Mouse (Mus musculus): ENCODE measurements around the gene Ptprj. TPM values are rescaled to one million over a fixed set of nuclear protein-coding genes. Genes with fewer than 3 reads are reported as not detected.
A peak's percentile ranks its signal among the peaks of the same experiment; 100 is the strongest.
"Not testable (repeated sequence)": the region's sequence is repeated elsewhere in the genome, so short reads cannot be mapped to it uniquely, and the experiment has no call there.

Ptprj gene
- polyA plus RNA-seq, 1 experiment from 2014 or later: 5.4 TPM

DNA sequence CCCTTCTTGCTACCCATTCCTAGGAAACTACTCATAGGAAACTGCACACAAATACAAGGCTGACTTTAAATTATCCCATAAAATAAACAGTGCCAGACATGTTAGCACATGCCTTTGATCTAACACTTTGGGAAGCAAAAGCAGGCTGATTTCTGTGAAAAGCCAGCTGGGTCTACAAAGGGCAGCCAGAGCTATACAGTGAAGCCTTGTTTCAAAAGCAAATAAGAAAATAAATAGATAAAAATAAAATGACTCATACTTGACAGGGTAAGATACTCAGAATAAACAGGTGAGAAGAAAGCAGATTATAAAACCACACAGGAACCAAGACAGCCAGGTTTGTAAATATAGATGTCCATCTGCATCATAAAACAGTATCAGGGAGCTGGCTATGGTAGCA lies 118.2 kb downstream of the Ptprj start:
- Histone ChIP-seq H3K36me3 (ENCODE audit: control insufficient read depth, insufficient read depth, low read length) (peaks cover 21% of the 10 kb centered on the region), H3K27me3 (ENCODE audit: control insufficient read depth, insufficient read depth, low read depth, low read length) (no peaks in the 10 kb centered on the region), H3K4me1 (ENCODE audit: control insufficient read depth, insufficient read depth, low read length) (no peaks in the 10 kb centered on the region), H3K27ac (ENCODE audit: low read length) (no peak overlapping the region), H3K4me2 (ENCODE audit: low read length) (no peak overlapping the region), H3K9me3 (replicated peaks; ENCODE audit: control insufficient read depth, low read length, poor library complexity, severe bottlenecking) (no peaks in the 10 kb centered on the region), H3K4me3 (ENCODE audit: low read depth, low read length) (no peak overlapping the region), H3K9ac (ENCODE audit: low read depth, low read length) (no peak overlapping the region)
- no peak for ATAC-seq

DNA sequence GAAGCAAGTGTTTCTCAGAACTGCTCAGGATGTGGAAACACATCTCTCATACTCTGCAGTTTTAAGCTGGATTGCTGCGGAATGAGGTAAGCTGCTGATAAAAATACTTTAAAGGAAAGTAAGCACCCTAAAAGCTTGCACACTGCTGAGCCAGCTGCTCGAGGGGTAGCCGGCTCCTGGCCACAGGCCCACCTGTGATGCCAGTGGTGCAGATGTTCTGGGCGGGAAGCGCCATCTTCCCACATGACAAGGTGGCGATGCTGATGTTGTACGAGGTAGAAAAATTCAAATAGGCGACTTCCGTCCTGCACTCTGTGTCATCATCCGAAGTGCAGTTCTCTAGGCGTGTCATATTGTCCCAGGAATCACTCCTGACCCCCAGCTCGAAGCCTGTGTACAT lies 122.5 kb downstream of the Ptprj start:
- H3K9ac ChIP-seq (ENCODE audit: low read depth, low read length): no peak overlapping the region
- H3K27ac ChIP-seq (ENCODE audit: low read length): no peak overlapping the region
- no peaks in the 10 kb centered on the region for H3K27me3 ChIP-seq (ENCODE audit: control insufficient read depth, insufficient read depth, low read depth, low read length)
- peaks cover 28% of the 10 kb centered on the region for H3K36me3 ChIP-seq (ENCODE audit: control insufficient read depth, insufficient read depth, low read length)
- 91% methylated on average over 12 of the region's 12 CpGs for WGBS
- H3K4me2 ChIP-seq (ENCODE audit: low read length): no peak overlapping the region
- no peaks in the 10 kb centered on the region for H3K4me1 ChIP-seq (ENCODE audit: control insufficient read depth, insufficient read depth, low read length)
- H3K9me3 ChIP-seq (replicated peaks; ENCODE audit: control insufficient read depth, low read length, poor library complexity, severe bottlenecking): no peaks in the 10 kb centered on the region
- no peak overlapping the region for H3K4me3 ChIP-seq (ENCODE audit: low read depth, low read length)
- ATAC-seq: no peak

DNA sequence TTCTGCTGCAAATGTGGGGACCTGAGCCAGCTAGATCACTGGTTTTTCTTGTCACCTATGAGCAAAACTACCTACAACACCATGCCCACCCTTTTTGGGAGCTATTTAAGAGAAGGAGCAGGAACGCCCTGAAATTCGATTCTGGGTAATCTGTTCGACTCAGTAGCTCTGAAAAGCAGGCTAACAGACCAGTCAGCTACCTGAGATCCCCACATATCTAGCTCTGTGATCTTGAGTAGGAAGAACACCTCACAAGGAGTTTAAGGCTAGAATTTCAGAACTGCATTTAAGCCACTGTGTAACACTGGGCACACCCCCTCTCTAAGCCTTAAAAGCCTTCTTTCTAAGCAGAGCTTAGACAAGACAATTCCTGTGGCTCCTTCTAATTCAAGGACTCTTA lies 128.1 kb downstream of the Ptprj start:
- Histone ChIP-seq H3K4me3 (ENCODE audit: low read depth, low read length) (no peak overlapping the region), H3K4me2 (ENCODE audit: low read length) (no peak overlapping the region), H3K9ac (ENCODE audit: low read depth, low read length) (no peak overlapping the region), H3K27me3 (ENCODE audit: control insufficient read depth, insufficient read depth, low read depth, low read length) (no peaks in the 10 kb centered on the region), H3K27ac (ENCODE audit: low read length) (no peak overlapping the region), H3K36me3 (ENCODE audit: control insufficient read depth, insufficient read depth, low read length) (peaks cover 15% of the 10 kb centered on the region), H3K9me3 (replicated peaks; ENCODE audit: control insufficient read depth, low read length, poor library complexity, severe bottlenecking) (no peaks in the 10 kb centered on the region), H3K4me1 (ENCODE audit: control insufficient read depth, insufficient read depth, low read length) (no peaks in the 10 kb centered on the region)
- 78% methylated on average over 3 of the region's 3 CpGs for WGBS
- no peak for ATAC-seq

DNA sequence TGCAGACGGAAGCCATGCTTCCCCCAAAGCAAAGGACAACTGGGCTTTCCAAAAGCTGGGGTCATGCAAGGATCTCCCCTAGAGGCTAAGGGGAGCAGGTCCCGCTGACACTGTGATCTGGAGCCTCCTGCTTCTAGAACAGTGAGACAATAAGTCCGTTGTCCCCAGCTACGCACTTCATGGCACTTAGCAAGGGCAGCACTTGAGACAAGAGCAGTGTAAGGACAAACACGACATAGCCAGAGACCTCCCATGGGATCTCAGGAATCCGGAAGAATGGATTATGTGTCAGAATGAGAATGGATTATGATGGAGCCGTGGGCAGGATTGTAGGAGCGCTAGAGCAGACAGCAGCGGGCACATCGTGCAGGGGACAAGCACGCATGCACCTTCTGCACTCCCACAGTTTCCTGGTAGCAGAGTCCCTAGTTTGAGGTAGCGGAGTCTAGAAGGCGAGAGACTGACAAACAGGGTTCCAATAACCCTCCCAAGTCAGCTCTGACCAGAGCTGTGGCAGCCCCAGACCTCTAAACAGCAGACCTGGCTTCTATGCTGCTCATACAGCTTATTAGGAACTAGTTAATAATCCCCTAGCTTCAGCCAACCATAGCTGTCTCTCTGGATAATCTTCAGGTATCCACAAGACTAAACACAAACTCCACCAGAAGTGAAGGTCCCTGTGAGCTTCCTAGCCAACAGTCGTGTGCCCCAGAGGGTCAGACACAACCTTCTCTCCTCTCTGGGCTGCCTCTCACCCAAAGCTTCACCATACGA lies 131.3 kb downstream of the Ptprj start:
- Histone ChIP-seq H3K36me3 (ENCODE audit: control insufficient read depth, insufficient read depth, low read length) (peaks cover 8% of the 10 kb centered on the region), H3K27me3 (ENCODE audit: control insufficient read depth, insufficient read depth, low read depth, low read length) (no peaks in the 10 kb centered on the region), H3K27ac (ENCODE audit: low read length) (no peak overlapping the region), H3K4me2 (ENCODE audit: low read length) (no peak overlapping the region), H3K9ac (ENCODE audit: low read depth, low read length) (no peak overlapping the region), H3K9me3 (replicated peaks; ENCODE audit: control insufficient read depth, low read length, poor library complexity, severe bottlenecking) (no peaks in the 10 kb centered on the region), H3K4me1 (ENCODE audit: control insufficient read depth, insufficient read depth, low read length) (no peaks in the 10 kb centered on the region), H3K4me3 (ENCODE audit: low read depth, low read length) (no peak overlapping the region)
- ATAC-seq: no peak
- WGBS: 88% methylated on average over 15 of the region's 15 CpGs

DNA sequence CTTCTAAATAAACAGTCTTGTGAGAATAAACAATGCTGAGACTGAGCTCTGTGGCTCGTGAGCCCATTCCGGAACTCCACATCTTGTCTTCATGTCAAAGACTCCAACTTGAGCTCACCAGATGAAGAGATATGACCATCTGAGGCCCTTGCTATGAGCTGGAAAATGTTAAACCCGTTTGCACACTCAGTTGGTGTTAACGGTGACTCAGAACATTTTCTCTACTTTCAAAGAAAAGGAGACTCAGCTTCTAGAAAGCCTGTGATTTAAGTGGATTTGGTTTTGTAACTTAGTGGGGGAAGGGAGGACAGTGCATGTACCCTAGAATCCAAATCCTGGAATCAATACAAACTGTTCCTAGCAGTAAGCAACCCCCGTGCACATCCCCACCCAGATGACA lies 136.6 kb downstream of the Ptprj start:
- no peaks in the 10 kb centered on the region for H3K36me3 ChIP-seq (ENCODE audit: control insufficient read depth, insufficient read depth, low read length)
- 86% methylated on average over 5 of the region's 5 CpGs for WGBS
- H3K27ac ChIP-seq (ENCODE audit: low read length): no peak overlapping the region
- H3K4me2 ChIP-seq (ENCODE audit: low read length): no peak overlapping the region
- H3K4me3 ChIP-seq (ENCODE audit: low read depth, low read length): no peak overlapping the region
- no peaks in the 10 kb centered on the region for H3K9me3 ChIP-seq (replicated peaks; ENCODE audit: control insufficient read depth, low read length, poor library complexity, severe bottlenecking)
- H3K4me1 ChIP-seq (ENCODE audit: control insufficient read depth, insufficient read depth, low read length): no peaks in the 10 kb centered on the region
- H3K27me3 ChIP-seq (ENCODE audit: control insufficient read depth, insufficient read depth, low read depth, low read length): no peaks in the 10 kb centered on the region
- no peak for ATAC-seq
- no peak overlapping the region for H3K9ac ChIP-seq (ENCODE audit: low read depth, low read length)

DNA sequence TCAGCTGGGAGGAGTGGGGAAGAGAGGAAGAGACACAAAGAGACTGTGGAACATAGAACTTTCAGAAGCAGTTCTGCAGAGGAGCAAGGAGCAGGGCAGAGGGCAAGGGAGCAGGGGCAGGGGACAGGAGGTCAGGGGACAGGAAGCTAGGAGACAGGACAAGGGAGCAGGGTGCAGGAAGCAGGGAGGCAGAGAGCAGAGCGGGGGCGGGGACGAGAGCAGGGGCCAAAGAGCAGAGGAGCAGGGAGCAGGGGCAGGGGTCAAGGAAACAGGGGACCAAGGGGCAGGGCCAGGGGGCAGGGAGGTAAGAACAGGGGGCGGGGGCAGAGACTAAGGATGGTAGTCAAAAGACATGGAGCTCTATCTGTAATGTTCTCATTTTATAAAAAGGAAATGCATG lies 138.6 kb downstream of the Ptprj start:
- not testable (repeated sequence) for H3K9me3 ChIP-seq (replicated peaks; ENCODE audit: control insufficient read depth, low read length, poor library complexity, severe bottlenecking); H3K27ac ChIP-seq (ENCODE audit: low read length); H3K9ac ChIP-seq (ENCODE audit: low read depth, low read length); H3K4me1 ChIP-seq (ENCODE audit: control insufficient read depth, insufficient read depth, low read length); H3K4me3 ChIP-seq (ENCODE audit: low read depth, low read length); H3K27me3 ChIP-seq (ENCODE audit: control insufficient read depth, insufficient read depth, low read depth, low read length); H3K4me2 ChIP-seq (ENCODE audit: low read length); ATAC-seq; H3K36me3 ChIP-seq (ENCODE audit: control insufficient read depth, insufficient read depth, low read length)
- WGBS: 45% methylated on average over 4 of the region's 4 CpGs

DNA sequence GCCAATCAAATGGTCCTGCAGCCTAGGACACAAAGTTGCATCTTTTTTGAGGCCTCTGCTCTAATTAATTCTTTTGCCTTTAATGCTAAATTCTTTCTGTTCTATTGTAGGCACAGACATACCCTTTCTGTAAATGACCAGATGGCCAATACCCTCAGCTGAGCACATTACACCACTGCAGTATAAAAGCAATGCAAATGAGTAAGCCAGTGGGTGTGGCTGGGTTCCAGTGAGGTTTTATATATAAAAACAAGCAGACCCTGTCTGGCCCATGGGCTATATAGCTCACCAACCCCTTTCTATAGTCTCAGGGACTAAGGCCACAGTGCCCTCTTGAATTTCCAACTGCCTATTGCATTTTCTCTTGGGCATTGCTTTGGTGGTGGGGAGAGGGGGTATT lies 140.3 kb downstream of the Ptprj start:
- not testable (repeated sequence) for H3K9ac ChIP-seq (ENCODE audit: low read depth, low read length); H3K4me2 ChIP-seq (ENCODE audit: low read length); H3K4me3 ChIP-seq (ENCODE audit: low read depth, low read length); H3K9me3 ChIP-seq (replicated peaks; ENCODE audit: control insufficient read depth, low read length, poor library complexity, severe bottlenecking); ATAC-seq; H3K27ac ChIP-seq (ENCODE audit: low read length); H3K4me1 ChIP-seq (ENCODE audit: control insufficient read depth, insufficient read depth, low read length); H3K36me3 ChIP-seq (ENCODE audit: control insufficient read depth, insufficient read depth, low read length); H3K27me3 ChIP-seq (ENCODE audit: control insufficient read depth, insufficient read depth, low read depth, low read length)

DNA sequence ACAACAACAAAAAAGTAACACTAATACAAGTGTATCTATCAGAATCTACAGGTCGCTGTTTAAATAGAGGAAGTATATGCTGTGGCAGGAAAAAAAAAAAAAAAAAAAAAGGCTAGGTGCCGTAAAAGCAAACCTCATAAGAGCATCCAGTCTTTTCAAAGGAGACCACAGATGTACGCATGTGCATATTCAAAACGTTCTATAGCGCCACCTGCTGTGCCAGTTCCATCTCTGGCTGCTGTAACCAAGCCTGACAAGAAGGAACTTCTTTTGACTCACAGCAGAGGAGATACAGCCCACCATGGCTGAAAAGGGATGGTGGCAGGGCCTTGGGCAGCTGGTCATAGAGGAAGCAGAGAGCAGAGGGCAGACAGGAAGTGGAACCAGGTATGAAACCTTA lies 143.0 kb downstream of the Ptprj start:
- H3K9me3 ChIP-seq (replicated peaks; ENCODE audit: control insufficient read depth, low read length, poor library complexity, severe bottlenecking); H3K27ac ChIP-seq (ENCODE audit: low read length); H3K36me3 ChIP-seq (ENCODE audit: control insufficient read depth, insufficient read depth, low read length); H3K4me1 ChIP-seq (ENCODE audit: control insufficient read depth, insufficient read depth, low read length); H3K27me3 ChIP-seq (ENCODE audit: control insufficient read depth, insufficient read depth, low read depth, low read length); H3K4me3 ChIP-seq (ENCODE audit: low read depth, low read length); H3K9ac ChIP-seq (ENCODE audit: low read depth, low read length); ATAC-seq; H3K4me2 ChIP-seq (ENCODE audit: low read length): not testable (repeated sequence)
- 100% methylated on average over 1 of the region's 5 CpGs for WGBS

DNA sequence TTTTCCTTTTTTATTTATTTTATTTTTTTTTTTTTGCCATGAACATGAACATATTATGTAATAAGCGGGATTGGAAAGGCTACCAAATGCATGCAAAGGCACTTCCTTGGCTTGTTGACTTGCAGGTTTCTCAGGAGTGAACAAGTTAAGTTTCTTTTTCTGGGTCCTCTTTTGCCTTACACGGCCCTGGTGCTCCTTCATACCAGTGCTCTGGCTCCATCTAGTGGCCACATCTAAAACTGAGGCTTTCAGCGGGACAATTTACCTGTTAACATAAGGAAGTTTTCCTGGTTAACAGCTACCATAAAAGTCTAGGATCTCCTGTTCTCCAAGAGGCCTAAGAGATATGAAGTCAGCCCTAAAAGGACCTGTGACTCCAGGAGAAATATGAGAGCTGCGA lies 150.7 kb downstream of the Ptprj start:
- not testable (repeated sequence) for H3K4me1 ChIP-seq (ENCODE audit: control insufficient read depth, insufficient read depth, low read length); H3K9me3 ChIP-seq (replicated peaks; ENCODE audit: control insufficient read depth, low read length, poor library complexity, severe bottlenecking); H3K4me2 ChIP-seq (ENCODE audit: low read length); H3K9ac ChIP-seq (ENCODE audit: low read depth, low read length); H3K36me3 ChIP-seq (ENCODE audit: control insufficient read depth, insufficient read depth, low read length); H3K4me3 ChIP-seq (ENCODE audit: low read depth, low read length); H3K27me3 ChIP-seq (ENCODE audit: control insufficient read depth, insufficient read depth, low read depth, low read length); H3K27ac ChIP-seq (ENCODE audit: low read length)
- no CpG with 5 or more reads among the region's 4 CpGs for WGBS
- peak; percentile 66; the same call in 1 of the 2 replicates for ATAC-seq

All from midbrain, embryonic 16.5 days (tissue).